Mouse (Mus musculus) activated CD4-positive, CD25-positive, alpha-beta regulatory T cell, adult 4 months (primary cell): ENCODE results near the gene Rps10. TPM values are rescaled to one million over a fixed set of nuclear protein-coding genes. Genes with fewer than 3 reads are reported as not detected.
A peak's percentile ranks its signal among the peaks of the same experiment; 100 is the strongest.

Experiments used
- ATAC-seq: one replicate; pipeline ENCODE4 v1.8.0; 2017
- polyA plus RNA-seq, 2 experiments: library from polyadenylated mRNA; unstranded; fragments of 100-300 nt; shearing (Covaris generic); gene quantifications; one replicate each; pipeline ENCODE4 v1.2.1; 2017

The Rps10 gene
- polyA plus RNA-seq, 2 experiments from 2014 or later = 1,853 to 2,245 TPM

DNA sequence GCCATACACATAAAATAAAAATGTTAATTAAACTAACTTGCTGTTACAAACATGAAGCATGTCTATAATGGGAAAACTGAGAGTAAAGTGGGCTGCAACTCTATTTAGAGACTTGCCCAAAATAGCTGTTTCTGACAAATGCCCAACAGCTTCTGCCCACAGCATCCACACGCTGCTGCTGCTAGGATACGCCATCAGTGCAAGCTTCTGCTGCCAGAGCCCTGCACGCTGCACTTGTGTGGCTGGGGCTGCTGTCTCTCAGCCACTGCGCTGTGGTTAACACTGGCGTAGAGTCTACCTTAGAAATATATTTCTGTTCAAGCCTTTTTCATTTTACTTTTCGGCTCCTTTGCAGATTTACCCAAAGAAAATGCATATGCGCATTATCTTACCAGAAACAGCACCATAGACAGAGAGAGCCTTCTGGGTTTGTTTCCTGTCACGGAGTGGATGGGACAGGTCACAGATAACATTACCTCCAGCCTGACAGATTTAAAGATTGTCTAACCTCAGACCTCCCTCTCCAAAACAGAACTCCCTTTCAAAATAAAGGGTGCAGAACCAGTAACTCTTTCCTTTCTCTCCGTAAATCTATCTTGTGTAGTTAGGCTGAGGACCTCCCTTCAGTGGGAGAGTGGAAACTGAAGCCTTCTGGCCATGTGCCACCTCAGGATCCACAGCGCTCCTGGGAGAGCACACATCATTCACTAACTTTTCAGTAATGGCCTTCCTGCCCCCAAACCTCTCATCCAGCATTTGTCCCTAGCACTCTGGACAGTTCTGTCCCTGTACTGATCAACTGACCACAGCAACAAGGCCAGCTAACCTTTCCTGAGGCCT is 25.6 kb downstream of the Rps10 start:
- no peak for ATAC-seq

DNA sequence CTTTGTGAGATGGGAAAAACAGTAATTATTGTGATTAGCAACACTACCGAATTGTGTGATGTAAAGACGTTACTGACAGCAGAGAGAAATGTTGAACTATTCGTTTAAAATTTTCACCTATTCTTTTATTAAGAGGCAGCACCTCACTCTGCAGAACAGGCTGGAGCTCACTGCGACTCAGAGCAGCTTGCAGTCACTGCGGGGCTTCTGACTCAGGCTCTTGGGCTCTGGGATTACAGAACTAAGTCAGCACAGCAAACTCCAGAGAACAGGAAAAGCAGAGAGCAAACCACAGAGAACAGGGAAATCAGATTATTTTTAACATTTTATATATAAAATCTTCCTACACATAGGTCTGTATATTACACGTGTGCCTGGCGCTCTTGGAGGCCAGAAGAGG is 26.9 kb downstream of the Rps10 start:
- ATAC-seq = no peak

DNA sequence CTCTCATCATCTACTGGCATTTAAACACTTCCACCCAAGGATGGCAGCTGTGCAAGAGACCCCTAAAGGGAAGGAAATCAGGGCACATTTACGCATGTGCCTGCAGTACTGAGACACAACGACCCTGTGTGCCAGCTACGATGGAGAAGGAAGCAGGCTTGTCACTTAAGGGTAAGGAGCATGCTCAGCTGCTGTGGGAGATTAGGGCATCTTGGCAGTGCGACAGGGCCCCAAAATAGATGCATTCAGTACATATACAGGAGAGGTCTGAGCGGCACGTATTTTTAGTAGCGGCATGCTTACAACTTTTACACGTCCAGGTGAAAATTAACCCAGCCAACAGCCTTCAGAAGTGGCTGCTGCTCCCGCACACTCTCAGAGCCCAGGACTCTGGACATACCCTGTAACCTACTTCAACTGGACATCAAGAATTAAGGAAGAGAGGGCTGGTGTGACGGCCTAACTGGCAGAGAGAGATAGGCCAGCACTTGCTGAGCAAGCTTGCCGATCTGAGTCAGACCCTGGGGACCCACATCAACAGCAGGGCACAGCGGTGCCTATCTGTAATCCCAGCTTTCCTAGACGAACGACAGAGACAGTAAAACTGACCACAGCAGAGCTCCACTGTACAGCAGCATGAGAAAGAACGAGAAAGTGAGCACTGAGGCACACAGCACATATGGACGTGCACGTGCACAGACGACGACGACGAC is 32.8 kb downstream of the Rps10 start:
- ATAC-seq = no peak

DNA sequence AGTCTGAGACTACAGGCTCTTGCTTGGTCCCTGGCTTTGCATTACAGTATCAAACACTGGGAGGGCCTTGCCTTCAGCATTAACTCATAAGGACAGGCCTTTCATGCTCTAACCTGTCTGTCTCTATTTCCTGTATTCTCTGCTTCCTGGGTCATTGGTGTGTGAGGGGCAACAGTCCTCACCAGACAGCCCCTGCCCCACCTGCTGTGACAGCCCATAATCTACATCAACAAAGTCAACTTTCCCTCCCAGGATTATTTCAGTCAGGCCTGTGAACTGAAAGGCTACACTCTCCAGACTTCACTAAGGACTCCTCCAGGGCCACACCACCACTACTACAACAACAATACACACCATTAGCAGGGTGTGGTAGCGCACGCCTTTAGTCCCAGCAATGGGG is 33.4 kb downstream of the Rps10 start:
- no peak for ATAC-seq

DNA sequence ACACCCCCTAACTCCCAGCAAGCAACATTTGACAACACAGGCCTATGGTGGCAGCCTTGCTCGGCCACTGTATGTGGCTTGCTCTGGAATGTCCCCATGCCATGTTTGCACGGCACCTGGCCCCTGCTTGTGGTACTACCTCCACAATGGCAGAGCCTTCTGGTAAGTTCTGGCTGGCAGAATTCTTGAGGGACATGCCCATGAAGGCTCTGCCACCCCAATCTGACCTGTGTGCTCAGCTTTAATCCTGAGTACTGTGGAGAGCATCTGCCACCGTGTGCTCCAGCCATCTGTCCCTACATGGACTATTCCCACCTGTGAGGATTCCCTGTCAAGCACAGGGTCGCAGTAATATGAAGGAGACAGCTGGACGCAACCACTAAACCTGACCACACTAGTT is 35.6 kb downstream of the Rps10 start:
- ATAC-seq = no peak

DNA sequence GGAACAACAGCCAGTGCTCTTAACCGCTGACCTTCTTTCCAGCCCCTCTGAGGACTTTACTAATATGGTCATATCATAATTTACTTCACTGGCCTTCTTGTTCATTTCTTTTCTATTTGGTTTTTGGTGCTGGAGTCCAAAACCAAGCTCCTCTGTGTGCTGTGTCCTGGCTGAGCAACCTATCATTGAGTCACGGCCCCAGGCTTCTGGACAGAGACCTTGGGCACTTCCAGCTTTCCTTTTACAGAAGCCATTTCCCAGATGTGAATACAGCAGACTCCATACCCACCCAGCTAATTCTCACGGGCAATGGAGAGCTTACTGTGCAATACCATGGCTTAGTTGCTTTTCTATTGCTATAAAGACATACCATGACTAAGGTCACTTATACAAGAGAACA is 36.2 kb downstream of the Rps10 start:
- ATAC-seq = no peak

DNA sequence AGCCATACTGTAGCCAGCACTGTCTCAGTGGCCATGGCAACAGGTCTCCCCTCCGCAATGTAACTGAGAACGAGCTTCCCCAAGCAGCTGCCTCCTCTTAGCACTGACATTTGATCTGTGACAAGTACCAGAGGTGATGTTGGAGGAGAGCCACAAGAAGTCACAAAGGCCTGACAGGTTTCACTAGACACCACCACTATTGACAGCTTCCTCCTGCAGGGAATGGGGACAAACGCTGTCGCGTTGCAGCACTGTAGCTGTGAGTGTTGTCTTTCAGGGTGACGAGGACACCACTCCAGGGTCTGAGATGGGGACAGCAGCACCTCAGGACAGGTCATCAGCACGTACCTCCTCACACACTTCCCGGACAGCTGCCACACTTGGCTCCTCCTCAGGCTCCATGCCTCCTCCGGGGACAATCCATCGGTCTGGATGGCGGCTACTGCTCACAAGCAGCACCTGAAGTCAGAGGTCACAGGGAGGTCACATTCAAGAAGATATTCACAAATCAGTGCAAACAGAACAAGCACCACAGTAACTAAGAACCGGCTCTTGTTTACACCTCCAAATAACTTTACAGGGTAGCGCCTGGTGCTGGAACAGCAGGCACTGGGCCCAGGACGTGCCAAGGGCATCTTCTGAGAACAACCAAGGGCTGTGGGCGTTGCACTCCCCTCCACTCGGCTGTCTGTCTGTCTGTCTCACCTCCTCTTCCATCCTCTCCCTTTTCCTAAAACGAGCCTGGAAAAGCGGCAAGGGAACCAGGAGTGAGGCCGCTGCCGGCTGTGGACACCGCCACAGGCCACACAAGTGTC is 39.9 kb downstream of the Rps10 start:
- no peak for ATAC-seq

DNA sequence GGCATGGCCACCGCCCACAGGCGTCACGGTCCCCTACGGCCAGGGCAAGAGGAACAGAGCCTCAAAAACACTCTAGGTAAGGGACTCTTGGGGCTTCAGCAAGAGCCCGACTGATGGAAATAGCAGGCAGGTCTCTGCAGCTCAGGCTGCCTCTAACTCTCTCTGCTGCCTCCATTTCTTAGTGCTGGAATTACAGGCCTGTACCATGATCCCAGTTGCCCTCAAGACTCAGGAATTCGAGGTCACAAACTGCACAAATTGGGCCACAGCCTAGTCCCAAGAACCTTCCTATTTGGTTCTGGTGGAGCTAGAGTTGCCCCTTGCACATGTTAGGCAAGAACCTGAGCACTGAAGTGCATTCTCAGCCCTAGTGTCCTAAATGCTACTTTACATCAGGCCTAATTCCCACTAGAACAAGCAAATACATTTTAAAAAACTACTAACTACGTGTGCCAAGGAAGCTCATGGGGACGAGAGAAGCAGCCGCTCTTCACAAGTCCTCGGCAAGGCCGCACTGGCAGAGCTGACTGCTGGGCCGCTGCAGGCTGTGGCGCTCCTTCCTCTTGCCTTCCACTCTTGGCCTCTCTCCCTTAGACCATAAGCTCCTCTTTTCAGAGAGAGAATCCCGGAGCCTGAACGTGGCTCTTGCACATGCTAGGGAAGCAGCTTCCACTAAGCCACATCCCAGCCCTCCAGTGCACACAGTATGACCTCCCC is 40.7 kb downstream of the Rps10 start:
- ATAC-seq = no peak

DNA sequence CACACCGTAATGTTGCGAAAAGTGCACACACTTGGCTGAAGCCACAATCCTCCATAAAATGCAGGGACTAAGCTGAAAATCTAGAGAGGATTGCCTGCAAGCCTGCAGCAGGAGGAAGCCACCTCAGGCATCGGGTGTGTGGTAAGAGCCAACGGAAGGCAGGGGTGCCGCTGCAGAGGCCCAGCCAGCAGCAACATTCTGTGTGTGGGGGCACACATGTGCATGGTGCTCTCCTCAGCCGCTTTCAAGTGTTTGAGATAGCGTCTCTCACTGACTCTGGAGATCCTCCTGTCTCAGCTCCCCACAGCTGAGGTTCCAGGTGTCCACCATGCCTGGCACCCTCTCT is 43.9 kb downstream of the Rps10 start:
- ATAC-seq = no peak

DNA sequence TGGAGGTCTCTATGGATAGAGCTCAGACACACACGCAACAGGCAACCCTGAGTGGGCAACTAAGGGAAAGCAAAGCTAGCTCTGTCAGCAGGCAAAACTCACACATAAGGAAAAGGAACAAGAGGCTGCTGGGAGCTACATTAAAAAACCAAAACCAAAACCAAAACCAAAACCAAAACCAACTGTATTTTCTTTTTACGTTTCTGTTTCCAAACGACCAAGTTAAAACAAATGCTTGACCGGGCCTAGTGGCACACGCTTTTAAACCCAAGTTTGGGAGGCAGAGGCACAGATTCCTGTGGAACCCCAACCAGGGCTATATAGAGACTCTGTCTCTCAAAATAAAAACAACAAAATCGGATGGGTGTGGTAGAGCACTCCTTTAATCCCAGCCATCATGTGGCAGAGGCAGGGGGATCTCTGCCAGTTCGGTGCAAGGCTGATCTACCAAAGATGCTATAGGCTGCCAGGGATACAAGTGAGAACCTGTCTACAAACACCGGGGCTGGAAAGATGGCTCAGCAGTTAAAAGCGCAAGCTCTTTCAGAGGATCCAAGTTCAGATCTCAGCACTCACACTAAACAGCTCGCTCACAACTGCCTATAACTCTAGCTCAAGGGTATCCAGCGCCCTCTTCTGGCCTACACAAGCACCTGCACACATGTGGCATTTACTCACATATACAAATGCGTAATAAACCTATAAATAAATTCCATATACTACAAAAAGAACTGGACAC is 44.5 kb downstream of the Rps10 start:
- peak; percentile 65 for ATAC-seq

DNA sequence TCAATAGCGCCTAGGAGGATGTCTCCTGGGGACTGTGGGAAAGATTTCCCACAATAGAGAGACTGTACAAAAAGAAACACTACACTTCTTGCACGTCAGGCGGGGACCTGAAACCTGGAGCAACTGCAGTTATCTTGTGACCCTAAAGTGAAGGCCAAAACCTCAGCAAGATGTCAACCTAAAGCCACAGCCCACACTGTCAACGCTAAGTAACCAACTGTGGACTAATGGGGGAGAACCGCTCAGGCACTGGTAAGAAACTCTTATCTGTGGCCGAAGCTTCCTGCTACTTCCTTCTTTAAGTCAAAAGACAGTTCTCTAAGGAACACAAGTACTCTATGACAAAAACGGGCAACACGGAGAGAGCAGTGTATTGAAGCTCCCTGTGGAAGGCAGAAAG is 48.2 kb downstream of the Rps10 start:
- ATAC-seq = no peak

DNA sequence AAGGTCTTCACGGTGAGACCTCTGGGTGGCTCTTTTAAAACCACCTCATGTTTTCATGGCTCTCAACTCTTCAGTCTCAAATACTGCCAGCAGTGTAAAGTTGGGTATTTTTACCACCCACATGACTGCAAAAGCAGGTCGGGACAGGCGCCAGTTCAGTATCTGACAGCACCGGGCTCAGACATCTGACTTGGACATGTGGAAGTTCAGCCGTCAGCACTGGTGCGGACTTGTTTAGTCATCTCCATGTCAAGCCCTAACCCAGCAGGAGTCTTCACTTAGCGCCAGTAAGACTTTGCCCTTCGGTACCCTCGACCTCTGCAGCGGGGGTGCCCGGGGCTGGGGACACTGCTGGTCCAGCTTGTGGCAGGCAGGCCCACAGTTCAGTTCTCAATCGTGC is 49.2 kb downstream of the Rps10 start:
- ATAC-seq = no peak

DNA sequence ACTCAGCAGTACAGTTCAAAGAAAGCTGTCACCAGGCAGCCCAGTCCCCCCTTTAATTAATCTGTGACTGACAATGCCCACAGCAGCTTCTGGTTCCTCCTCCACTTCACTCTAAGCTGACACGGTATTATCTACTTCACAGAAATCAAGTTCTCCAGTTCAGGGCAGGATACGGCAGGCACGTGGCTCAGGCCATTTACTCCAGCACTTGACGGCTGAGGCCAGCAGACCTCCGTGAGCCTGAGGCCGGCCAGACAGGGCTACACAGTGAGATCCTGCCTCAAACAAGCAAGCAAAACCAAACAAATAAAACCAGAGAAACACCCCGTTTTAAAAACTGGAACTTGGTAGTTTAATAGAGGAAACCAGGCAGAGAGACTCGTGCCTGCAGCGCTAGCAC is 49.8 kb downstream of the Rps10 start:
- ATAC-seq = no peak

DNA sequence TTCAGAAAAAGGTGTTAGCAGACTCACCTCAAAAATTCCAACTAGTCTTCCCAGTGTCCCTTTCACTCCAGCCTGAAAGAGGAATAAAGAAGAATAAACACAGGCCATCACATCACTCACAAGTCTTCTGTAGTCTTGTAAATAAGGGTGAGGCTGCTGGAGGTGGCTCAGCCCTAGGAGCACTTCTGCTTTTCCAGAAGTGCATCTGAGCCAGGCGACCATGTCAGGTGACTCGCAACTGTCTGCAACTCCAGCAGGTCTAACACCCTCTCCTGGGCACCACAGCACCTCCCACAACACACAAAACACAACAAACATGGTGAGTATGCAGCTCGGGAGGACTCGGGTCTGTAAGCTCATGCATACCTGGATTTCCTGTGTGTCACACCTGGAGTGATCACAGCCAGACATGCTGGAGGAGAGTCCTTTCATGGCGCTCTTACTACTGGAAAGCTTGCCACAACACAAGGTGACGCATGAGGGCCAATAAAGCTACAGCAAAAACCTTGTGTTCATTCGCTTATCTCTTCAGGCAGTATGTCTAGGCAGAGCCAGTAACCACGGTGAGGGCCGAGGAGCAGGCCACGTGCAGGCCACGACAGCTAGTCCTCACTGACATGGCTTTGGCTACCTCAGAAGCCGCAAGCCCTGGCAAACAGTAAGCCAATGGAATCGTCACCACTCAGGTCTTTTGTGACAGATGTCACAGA is 53.1 kb downstream of the Rps10 start:
- ATAC-seq = no peak

Other genes with a start within 250 kb of the Rps10 start
- gene Grm4, start 115.3 kb downstream of the Rps10 start, polyA plus RNA-seq = under 1 TPM in 1 of 2 experiments, not detected in 1; 0.18 TPM
- gene Hmga1, start 80.2 kb downstream of the Rps10 start, polyA plus RNA-seq = 10 to 100 TPM; 48.0 to 73.5 TPM
- 100 to 1,000 TPM in 1 of 2 experiments, 10 to 100 TPM in 1; 98.5 to 118 TPM for gene AI413582, start 70.9 kb downstream of the Rps10 start, polyA plus RNA-seq
- 10 to 100 TPM; 34.7 to 38.1 TPM for gene Nudt3, start 13.2 kb downstream of the Rps10 start, polyA plus RNA-seq
- not detected for gene RPS10-NUDT3, start 1.4 kb downstream of the Rps10 start, polyA plus RNA-seq
- 10 to 100 TPM; 26.9 to 41.1 TPM for gene Pacsin1, start 18.8 kb upstream of the Rps10 start, polyA plus RNA-seq
- under 1 TPM in 1 of 2 experiments, not detected in 1; 0.50 TPM for gene Spdef, start 92.3 kb upstream of the Rps10 start, polyA plus RNA-seq
- 10 to 100 TPM; 14.1 to 15.2 TPM for gene D17Wsu92e, start 184.0 kb upstream of the Rps10 start, polyA plus RNA-seq
- 100 to 1,000 TPM; 108 to 126 TPM for gene Snrpc, start 201.5 kb upstream of the Rps10 start, polyA plus RNA-seq
- gene Uhrf1bp1, start 219.8 kb upstream of the Rps10 start, polyA plus RNA-seq = 1 to 10 TPM in 1 of 2 experiments, under 1 TPM in 1; 0.93 to 1.4 TPM